Comparison of ENCODE assay signal across 26 mouse cellular contexts in genomic region chr2:163865311-163865710, GRCm38 (mm10). TPM values are rescaled to one million over a fixed set of nuclear protein-coding genes. Genes with fewer than 3 reads are reported as not detected.
DNase-seq lines count a peak whose midpoint lies in the region; ATAC-seq lines count a peak whose summit lies in the region.
"Had no signal": no experiment of that assay in that cellular context is flagged by ENCODE, and none has a peak within 500 bp of the region (broad histone marks: within the 10 kb centered on the region; RNA-seq: fewer than 3 reads in every experiment).

No protein-coding gene starts in this region.

- ATAC-seq in inflammation-experienced regulatory T-cells, adult 6 months: no peak
- ATAC-seq: forebrain, embryonic 14.5 days; intestine, embryonic 16.5 days had no signal

- intact Hi-C loops in gastrocnemius, postnatal 36 days (cut with DNase I): no loop called here

- peak; percentile 75 for DNase-seq in heart, adult 11 months
- no peak for DNase-seq in heart, adult 18-20 months
- DNase-seq in cerebellum, adult 9-10 months: peak; percentile 66
- peak; percentile 74 to 78 for DNase-seq in cerebellum, postnatal 25 days
- no peak for DNase-seq in gastrocnemius, postnatal 36 days
- DNase-seq: adrenal gland, adult 2 months; adrenal gland, postnatal 25 days; embryo, embryonic 11 days; kidney, adult 2 months had no signal

RNA-seq across cellular contexts. Expression of gene Kcnk15, which starts 11.9 kb away (rescaled TPM):
- not detected for total RNA-seq in heart, adult 18-20 months (2021)
- polyA plus RNA-seq in inflammation-experienced regulatory T-cells, adult 6 months (2017; shearing (Covaris generic)): not detected
- not detected for total RNA-seq in gastrocnemius, postnatal 36 days (2021)
- total RNA-seq: adrenal gland, adult 2 months; adrenal gland, postnatal 25 days; common myeloid progenitor, adult 5-6 weeks; ES-E14; gastrocnemius, adult 8-10 months; gastrocnemius, postnatal 4 days; heart, adult 8-10 months; heart, postnatal 25 days had no signal
- polyA plus RNA-seq: embryonic facial prominence, embryonic 11.5 days; embryonic facial prominence, embryonic 15.5 days; erythroblast, embryonic 14.5 days; forebrain, embryonic 10.5 days; forebrain, embryonic 14.5 days; heart, embryonic 12.5 days; heart, embryonic 16.5 days; hindbrain, embryonic 10.5 days; hindbrain, embryonic 14.5 days; intestine, embryonic 16.5 days; kidney, adult 2 months had no signal

RNA-seq across cellular contexts. Expression of gene Ccn5, which starts 44.6 kb away (rescaled TPM):
- total RNA-seq in heart, adult 18-20 months (2021): 1 to 10 TPM in 1 of 2 experiments, under 1 TPM in 1; 0.80 to 1.6 TPM
- not detected for polyA plus RNA-seq in inflammation-experienced regulatory T-cells, adult 6 months (2017; shearing (Covaris generic))
- total RNA-seq in gastrocnemius, postnatal 36 days (2021): under 1 TPM; 0.74 to 0.91 TPM
- total RNA-seq: adrenal gland, postnatal 25 days; common myeloid progenitor, adult 5-6 weeks had no signal
- polyA plus RNA-seq: embryonic facial prominence, embryonic 11.5 days; erythroblast, embryonic 14.5 days; hindbrain, embryonic 14.5 days had no signal

RNA-seq across cellular contexts. Expression of gene Rims4, which starts 53.2 kb away (rescaled TPM):
- total RNA-seq in heart, adult 18-20 months (2021): 1 to 10 TPM; 2.0 to 2.2 TPM
- not detected for polyA plus RNA-seq in inflammation-experienced regulatory T-cells, adult 6 months (2017; shearing (Covaris generic))
- 1 to 10 TPM in 1 of 2 experiments, under 1 TPM in 1; 0.86 to 1.3 TPM for total RNA-seq in gastrocnemius, postnatal 36 days (2021)
- total RNA-seq: common myeloid progenitor, adult 5-6 weeks had no signal
- polyA plus RNA-seq: erythroblast, embryonic 14.5 days had no signal

Comparison
In these comparisons a context has a peak if more than half of its experiments do, and no peak if none do; other contexts are left out.
1. DNase-seq: peak in heart, adult 11 months (single experiment), cerebellum, adult 9-10 months (single experiment) and cerebellum, postnatal 25 days (2 of 2); none in heart, adult 18-20 months (0 of 2) and gastrocnemius, postnatal 36 days (0 of 2).